Mouse (Mus musculus) spleen, adult 2 months (tissue): ENCODE results near the gene Cdca8.

ENCODE experiments used
- CTCF ChIP-seq: fragments of 200-500 bp; IDR thresholded peaks from 2 replicates; pipeline ENCODE4 v1.5.1; 2011; ENCODE audit warnings: mild to moderate bottlenecking, inconsistent platforms; ENCODE audit not compliant: insufficient read depth, insufficient read length, insufficient replicate concordance; ENCODE audit errors: extremely low read depth
- POLR2A ChIP-seq: fragments of 200-500 bp; IDR thresholded peaks from 2 replicates; pipeline ENCODE4 v1.6.1; 2011; ENCODE audit warnings: low read depth, low read length, inconsistent platforms

DNA sequence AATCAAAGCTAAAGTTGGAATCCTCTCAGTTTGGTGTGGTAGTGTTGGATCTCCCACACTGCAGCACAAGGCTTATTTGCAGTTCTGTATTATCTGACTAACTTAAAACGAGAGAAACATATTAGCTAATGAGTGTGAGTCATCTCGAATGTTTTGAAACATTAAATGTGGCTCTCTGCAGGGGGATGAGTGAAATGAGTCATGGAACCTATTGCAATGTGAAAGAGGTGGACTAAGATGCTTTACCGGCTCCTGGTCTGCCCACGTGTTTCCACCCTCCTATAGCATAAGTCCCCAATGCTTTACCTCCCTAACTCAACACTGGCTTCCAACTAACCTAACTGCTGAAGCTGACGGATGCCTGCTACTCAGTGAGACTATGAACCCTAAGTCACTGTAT, 11.0 kb downstream of the Cdca8 start:
- TF ChIP-seq POLR2A (no peak), CTCF (no peak)
